Mouse (Mus musculus) E14TG2a.4 (cell line): ENCODE results near the gene Gm4553.
"Not testable (repeated sequence)": the region's sequence is repeated elsewhere in the genome, so short reads cannot be mapped to it uniquely, and the experiment has no call there.

Experiments used
- H3K27me3 ChIP-seq: 2 replicates; pipeline ENCODE4 v1.6.1; 2014; ENCODE audit warnings: low read length, control low read depth; ENCODE audit not compliant: insufficient read depth
- H3K36me3 ChIP-seq: 2 replicates; pipeline ENCODE4 v1.6.1; 2014; ENCODE audit warnings: low read length, control low read depth; ENCODE audit not compliant: insufficient read depth
- H3K4me1 ChIP-seq: replicated peaks from 2 replicates; pipeline ENCODE4 v1.6.1; 2014; ENCODE audit warnings: low read depth, low read length, control low read depth
- H3K4me3 ChIP-seq: replicated peaks from 2 replicates; pipeline ENCODE4 v1.5.1; 2014; ENCODE audit warnings: mild to moderate bottlenecking, low read length
- H3K9me3 ChIP-seq: 2 replicates; pipeline ENCODE4 v1.6.1; 2014; ENCODE audit warnings: low read length, control low read depth
- CTCF ChIP-seq: conservative IDR thresholded peaks from 2 replicates; pipeline ENCODE4 v1.5.1; 2014; ENCODE audit warnings: low read length
- NANOG ChIP-seq: IDR thresholded peaks from 2 replicates; pipeline ENCODE4 v1.6.1; 2014; ENCODE audit warnings: borderline replicate concordance, low read length, mixed read lengths
- POU5F1 ChIP-seq: IDR thresholded peaks from 2 replicates; pipeline ENCODE4 v1.6.1; 2014; ENCODE audit warnings: low read length, borderline replicate concordance

Gm4553 gene

DNA sequence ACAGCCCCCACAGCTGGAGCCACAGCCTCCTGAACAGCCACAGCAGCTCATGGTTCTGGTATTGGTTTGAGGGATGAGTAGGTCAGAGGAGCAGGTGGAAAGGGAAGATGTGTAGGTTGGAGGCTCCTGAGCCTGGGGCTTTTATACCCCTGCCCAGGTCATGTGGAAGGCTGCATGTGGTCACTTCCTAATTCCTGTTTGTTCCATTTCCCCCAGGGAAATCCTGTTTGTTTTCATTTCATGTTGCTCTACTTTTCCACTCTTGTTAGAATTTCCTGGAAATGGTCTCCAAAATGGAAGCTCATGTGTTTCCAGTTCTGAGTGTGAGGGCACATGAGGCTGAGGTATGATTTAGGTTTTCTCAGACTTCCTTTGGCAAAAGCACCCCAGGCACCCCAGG, at the start of gene Gm4553:
Gene Gm4553, minus strand, starts transcription at position 101 of the 400 bp plus-strand sequence.
- not testable (repeated sequence) for H3K4me3 ChIP-seq, H3K4me1 ChIP-seq, H3K9me3 ChIP-seq, H3K36me3 ChIP-seq, H3K27me3 ChIP-seq

DNA sequence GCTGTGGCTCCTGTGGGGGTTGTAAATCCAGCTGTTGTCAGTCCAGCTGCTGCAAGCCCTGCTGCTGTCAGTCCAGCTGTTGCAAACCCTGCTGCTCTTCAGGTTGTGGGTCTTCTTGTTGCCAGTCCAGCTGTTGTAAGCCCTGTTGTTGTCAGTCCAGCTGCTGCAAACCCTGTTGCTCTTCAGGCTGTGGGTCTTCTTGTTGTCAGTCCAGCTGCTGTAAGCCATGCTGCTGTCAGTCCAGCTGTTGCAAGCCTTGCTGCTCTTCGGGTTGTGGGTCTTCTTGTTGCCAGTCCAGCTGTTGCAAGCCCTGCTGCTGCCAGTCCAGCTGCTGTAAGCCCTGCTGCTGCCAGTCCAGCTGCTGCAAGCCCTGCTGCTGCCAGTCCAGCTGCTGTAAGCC, 46.6 kb upstream of the Gm4553 start:
- peaks cover 36% of the 10 kb centered on the region for H3K9me3 ChIP-seq

DNA sequence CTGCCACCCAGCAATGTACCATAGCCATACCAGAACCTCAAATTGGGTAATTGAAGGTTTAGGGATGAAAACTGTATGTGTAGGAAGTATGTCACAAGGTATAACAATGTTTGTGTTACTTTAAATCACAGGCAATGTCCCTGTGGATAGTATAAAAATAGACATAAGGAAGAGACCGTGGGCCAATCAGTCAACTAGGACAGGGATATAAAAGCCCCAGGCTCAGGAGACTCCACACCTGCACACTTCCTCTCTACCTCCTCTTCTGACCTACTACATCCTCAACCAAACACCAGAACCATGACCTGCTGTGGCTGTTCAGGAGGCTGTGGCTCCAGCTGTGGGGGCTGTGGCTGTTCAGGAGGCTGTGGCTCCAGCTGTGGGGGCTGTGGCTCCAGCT, 46.0 kb upstream of the Gm4553 start, which contains the start of gene Gm7579:
Gene Gm7579, plus strand, starts transcription at position 301 of the 400 bp plus-strand sequence.
- TF ChIP-seq POU5F1, result no peak
- TF ChIP-seq NANOG, result no peak
- TF ChIP-seq CTCF, result no peak
- Histone ChIP-seq H3K9me3 (peaks cover 36% of the 10 kb centered on the region), H3K36me3 (no peaks in the 10 kb centered on the region), H3K4me3 (no peak within 1 kb of the TSS), H3K27me3 (no peaks in the 10 kb centered on the region), H3K4me1 (peaks cover 6% of the 10 kb centered on the region)

More for the DNA sequence above, 46.6 kb upstream of the Gm4553 start:
- H3K27me3 ChIP-seq, H3K4me3 ChIP-seq, H3K4me1 ChIP-seq, H3K36me3 ChIP-seq: not testable (repeated sequence)

DNA sequence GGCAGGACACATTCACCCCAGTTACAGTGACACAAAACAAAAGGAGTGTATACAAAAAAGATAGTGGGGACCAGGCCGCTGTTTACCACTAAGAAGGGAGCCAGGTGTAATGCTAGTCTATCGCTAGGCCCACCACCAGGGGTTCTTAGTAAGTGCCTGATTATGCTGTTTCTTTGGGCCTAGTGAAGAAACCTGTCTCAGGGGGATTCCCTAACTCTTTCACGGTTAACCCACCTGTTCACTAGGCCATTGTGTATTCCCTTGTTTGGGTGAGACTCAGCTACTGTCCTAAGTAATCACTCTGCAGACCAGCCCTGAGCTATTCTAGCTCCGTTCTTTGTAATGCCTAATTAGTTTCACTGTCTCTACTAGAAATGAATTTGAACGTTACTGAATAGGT, 41.4 kb upstream of the Gm4553 start:
- H3K4me3 ChIP-seq, H3K4me1 ChIP-seq, H3K36me3 ChIP-seq, H3K27me3 ChIP-seq: not testable (repeated sequence)
- 0 out of 2 replicates have a peak, but pooled peaks have one; percentile 26 for TF ChIP-seq NANOG
- H3K9me3 ChIP-seq, result peaks cover 15% of the 10 kb centered on the region

DNA sequence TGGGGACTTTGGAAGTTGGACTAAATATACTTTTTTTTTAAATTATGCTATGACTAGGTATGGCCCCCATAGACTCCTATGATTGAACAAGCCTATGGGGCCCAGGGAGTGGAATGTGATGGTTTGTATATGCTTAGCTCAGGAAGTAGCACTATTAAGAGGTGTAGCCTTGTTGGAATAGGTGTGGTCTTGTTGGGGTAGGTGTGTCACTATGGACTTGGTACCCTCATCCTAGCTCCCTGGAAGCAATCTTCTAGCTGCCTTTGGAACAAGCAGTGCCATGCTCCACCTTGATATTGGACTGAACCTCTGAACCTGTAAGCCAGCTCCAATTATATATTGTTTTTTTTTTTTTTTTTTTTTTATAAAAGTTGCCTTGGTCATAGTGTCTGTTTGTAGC, 39.9 kb upstream of the Gm4553 start:
- Histone ChIP-seq H3K4me3 (no peak overlapping the region), H3K27me3 (peaks cover 3% of the 10 kb centered on the region), H3K36me3 (no peaks in the 10 kb centered on the region), H3K9me3 (peaks cover 15% of the 10 kb centered on the region), H3K4me1 (no peaks in the 10 kb centered on the region; the same call in 1 of the 2 replicates)
- TF ChIP-seq NANOG (no peak), CTCF (no peak), POU5F1 (no peak)

DNA sequence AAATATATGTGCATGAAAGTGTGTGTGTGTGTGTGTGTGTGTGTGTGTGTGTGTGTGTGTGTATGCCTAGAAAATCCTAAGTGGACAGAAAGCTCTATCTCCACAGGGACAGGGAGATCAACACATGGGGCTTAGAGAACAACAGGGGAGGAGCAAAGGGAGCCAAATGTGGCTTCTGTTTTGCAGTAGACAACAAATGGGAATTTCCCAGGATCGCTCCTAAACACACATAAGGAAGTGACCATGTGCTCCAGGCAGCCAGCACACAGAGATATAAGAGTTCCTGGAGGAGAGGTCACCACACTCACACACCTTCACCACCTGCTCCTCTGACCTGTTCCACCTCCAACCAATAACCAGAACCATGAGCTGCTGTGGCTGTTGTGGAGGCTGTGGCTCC, 35.5 kb upstream of the Gm4553 start, which contains the start of gene Krtap5-3:
Gene Krtap5-3, plus strand, starts transcription at position 301 of the 400 bp plus-strand sequence.
- Histone ChIP-seq H3K27me3 (peaks cover 15% of the 10 kb centered on the region), H3K4me1 (no peaks in the 10 kb centered on the region), H3K4me3 (no peak within 1 kb of the TSS), H3K36me3 (no peaks in the 10 kb centered on the region), H3K9me3 (peaks cover 3% of the 10 kb centered on the region; the same call in 1 of the 2 replicates)
- TF ChIP-seq POU5F1 (no peak), CTCF (no peak), NANOG (no peak)

DNA sequence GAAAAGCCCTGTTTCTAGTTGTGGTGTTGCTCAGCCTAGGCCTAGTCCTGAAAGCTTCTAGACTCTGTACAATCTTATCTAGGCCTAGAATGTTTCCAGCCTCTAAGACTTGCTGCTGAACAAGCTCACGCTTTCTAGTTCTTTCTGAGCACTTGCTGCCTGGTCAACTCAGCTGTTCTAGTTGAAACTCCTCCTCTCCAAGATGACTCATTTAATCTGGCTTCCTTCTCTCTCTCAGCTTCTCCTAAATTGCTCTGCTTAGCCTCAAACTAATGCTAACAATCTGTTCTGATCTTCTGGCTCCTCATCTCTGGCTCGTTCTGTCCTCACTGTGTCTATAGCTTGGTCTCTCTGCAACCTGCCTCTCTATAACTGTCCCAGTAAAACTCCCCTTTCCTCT, 33.2 kb upstream of the Gm4553 start:
- no peak overlapping the region for H3K4me3 ChIP-seq
- peaks cover 15% of the 10 kb centered on the region for H3K27me3 ChIP-seq
- H3K36me3 ChIP-seq, result no peaks in the 10 kb centered on the region
- no peaks in the 10 kb centered on the region for H3K4me1 ChIP-seq
- TF ChIP-seq NANOG (no peak), CTCF (no peak), POU5F1 (no peak)
- peaks cover 17% of the 10 kb centered on the region for H3K9me3 ChIP-seq

DNA sequence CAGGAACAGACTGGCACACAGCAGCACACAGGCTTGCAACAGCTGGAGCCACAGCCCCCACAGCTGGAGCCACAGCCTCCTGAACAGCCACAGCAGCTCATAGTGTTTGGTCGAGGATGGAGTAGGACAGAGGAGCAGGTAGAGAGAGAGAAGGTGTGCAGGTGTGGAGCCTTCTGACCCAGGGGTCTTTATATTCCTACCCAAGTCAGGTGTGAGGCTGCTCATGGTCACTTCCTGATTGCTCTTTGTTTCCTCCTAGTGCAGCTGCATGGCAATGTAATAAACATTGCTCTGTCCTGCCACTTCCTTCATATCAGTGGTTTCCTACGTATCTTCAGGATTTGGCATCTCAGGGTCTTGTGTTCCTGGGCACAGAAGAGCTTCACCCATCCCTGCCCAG, 24.8 kb upstream of the Gm4553 start, which contains the start of gene Gm10153:
Gene Gm10153, minus strand, starts transcription at position 101 of the 400 bp plus-strand sequence.
- no peak for TF ChIP-seq POU5F1
- TF ChIP-seq CTCF, result no peak
- TF ChIP-seq NANOG, result no peak

DNA sequence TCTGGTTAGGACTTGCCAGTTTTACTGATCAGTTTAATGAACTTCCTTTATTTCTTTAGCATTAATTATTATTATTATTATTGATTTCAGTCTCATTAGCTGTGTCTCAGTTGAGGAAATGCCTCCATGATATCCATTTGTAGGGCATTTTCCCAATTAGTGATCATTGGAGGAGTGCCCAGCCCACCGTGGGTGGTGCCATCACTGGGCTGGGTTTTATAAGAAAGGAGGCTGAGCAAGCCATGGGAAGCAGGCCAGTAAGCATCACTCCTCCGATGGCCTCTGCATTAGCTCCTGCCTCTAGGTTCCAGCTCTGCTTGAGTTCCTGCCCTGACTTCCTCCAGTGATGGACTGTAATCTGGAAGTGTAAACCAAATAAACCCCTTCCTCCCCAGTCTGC, 22.6 kb upstream of the Gm4553 start:
- Histone ChIP-seq H3K4me1 (no peaks in the 10 kb centered on the region), H3K27me3 (peaks cover 17% of the 10 kb centered on the region), H3K9me3 (peaks cover 4% of the 10 kb centered on the region; the same call in 1 of the 2 replicates), H3K4me3 (no peak overlapping the region), H3K36me3 (no peaks in the 10 kb centered on the region)
- TF ChIP-seq POU5F1 (no peak), CTCF (no peak), NANOG (no peak)

More for the DNA sequence above, 24.8 kb upstream of the Gm4553 start, which contains the start of gene Gm10153:
- Histone ChIP-seq H3K27me3 (peaks cover 17% of the 10 kb centered on the region), H3K4me1 (no peaks in the 10 kb centered on the region), H3K9me3 (peaks cover 21% of the 10 kb centered on the region), H3K36me3 (no peaks in the 10 kb centered on the region), H3K4me3 (no peak within 1 kb of the TSS)
